In the genomic region with DNA sequence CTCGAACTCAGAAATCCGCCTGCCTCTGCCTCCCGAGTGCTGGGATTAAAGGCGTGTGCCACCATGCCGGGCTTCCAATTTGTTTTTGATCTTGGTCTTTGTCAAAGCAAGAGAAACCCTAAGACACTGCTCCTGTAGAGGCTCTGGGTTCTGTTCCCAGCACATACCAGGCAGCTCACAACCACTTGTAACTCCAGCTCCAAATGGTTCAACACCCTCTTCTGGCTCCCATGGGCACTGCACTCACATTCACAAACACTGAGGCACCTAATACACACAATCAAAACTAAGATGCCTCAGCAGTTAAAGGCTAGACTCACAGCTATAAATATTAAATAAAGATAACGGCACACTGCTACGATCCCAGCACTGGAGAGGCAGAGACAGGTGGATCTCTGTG, we compare ENCODE assay signal across 19 mouse cellular contexts.
"Had no signal": no experiment of that assay in that cellular context is flagged by ENCODE, and none has a peak within 500 bp of the region (broad histone marks: within the 10 kb centered on the region; RNA-seq: fewer than 3 reads in every experiment).

No protein-coding gene starts in this region.

- H3K4me3 ChIP-seq: liver, embryonic 15.5 days; lung, embryonic 15.5 days; midbrain, embryonic 10.5 days; midbrain, embryonic 12.5 days; midbrain, embryonic 15.5 days; myocyte; neural tube, embryonic 13.5 days; neural tube, embryonic 15.5 days had no signal

- H3K36me3 ChIP-seq: liver, embryonic 15.5 days; lung, embryonic 15.5 days; midbrain, embryonic 10.5 days; midbrain, embryonic 12.5 days; midbrain, embryonic 15.5 days; neural tube, embryonic 13.5 days; neural tube, embryonic 15.5 days had no signal

- H3K27ac ChIP-seq: liver, embryonic 15.5 days; lung, embryonic 15.5 days; midbrain, embryonic 10.5 days; midbrain, embryonic 12.5 days; midbrain, embryonic 15.5 days; neural tube, embryonic 13.5 days; neural tube, embryonic 15.5 days had no signal

- H3K9ac ChIP-seq: liver, embryonic 15.5 days; liver, postnatal 0 days; lung, embryonic 15.5 days; midbrain, embryonic 12.5 days; midbrain, embryonic 15.5 days; neural tube, embryonic 13.5 days; neural tube, embryonic 15.5 days had no signal

- H3K9me3 ChIP-seq: liver, embryonic 15.5 days; lung, embryonic 15.5 days; midbrain, embryonic 10.5 days; midbrain, embryonic 12.5 days; midbrain, embryonic 15.5 days; neural tube, embryonic 13.5 days; neural tube, embryonic 15.5 days had no signal

- H3K27me3 ChIP-seq: liver, embryonic 15.5 days; lung, embryonic 15.5 days; midbrain, embryonic 12.5 days; midbrain, embryonic 15.5 days; neural tube, embryonic 13.5 days; neural tube, embryonic 15.5 days had no signal

- DNase-seq: liver, postnatal 0 days; lung, adult 2 months; lung, postnatal 4 days; retina, postnatal 1 day; right cerebral cortex, adult 18-20 months; right cerebral cortex, postnatal 25 days; right cerebral cortex, postnatal 4 days; spleen, adult 18-20 months; thymus, adult 2 months; thymus, postnatal 25 days; thymus, postnatal 4 days had no signal
